Comparison of ENCODE assay signal across 15 mouse cellular contexts in the genomic region with DNA sequence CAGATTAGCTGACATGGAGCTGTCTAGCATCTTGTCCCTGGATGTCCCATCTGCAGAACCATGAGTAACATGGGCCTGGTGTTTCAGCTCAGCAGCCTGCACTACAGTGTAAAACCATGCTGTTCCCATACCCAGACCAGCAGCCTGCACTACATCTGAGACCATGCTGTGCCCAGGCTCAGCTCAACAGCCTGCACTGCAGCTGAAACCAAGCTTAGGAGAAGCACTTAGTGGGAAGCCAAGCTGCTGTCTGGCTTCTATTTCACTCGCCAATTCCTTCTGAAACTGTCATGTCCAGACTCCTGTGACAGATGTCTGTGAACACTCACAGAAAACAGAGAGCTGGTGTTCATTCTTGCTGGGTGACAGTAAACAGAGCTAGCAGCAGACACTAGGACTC.
DNase-seq lines count a peak whose midpoint lies in the region; ATAC-seq and TF ChIP-seq lines count a peak whose summit lies in the region.
"Had no signal": no experiment of that assay in that cellular context is flagged by ENCODE, and none has a peak within 500 bp of the region (broad histone marks: within the 10 kb centered on the region; RNA-seq: fewer than 3 reads in every experiment).

No protein-coding gene starts in this region.

- 75% methylated on average over 1 of the region's 1 CpGs for WGBS in forebrain, embryonic 14.5 days
- 76% methylated on average over 1 of the region's 1 CpGs for WGBS in forebrain, embryonic 11.5 days
- 55% methylated on average over 1 of the region's 1 CpGs for WGBS in hindbrain, postnatal 0 days
- WGBS in hindbrain, embryonic 14.5 days = 74% methylated on average over 1 of the region's 1 CpGs
- WGBS in embryonic facial prominence, embryonic 14.5 days = 38% methylated on average over 1 of the region's 1 CpGs

- no peak overlapping the region for H3K4me3 ChIP-seq in forebrain, embryonic 14.5 days (ENCODE audit: low read depth, low read length)
- H3K4me3 ChIP-seq in forebrain, embryonic 11.5 days (ENCODE audit: low read depth, low read length) = no peak overlapping the region
- H3K4me3 ChIP-seq in hindbrain, postnatal 0 days (ENCODE audit: low read length) = no peak overlapping the region
- H3K4me3 ChIP-seq in hindbrain, embryonic 14.5 days (replicated peaks; ENCODE audit: low read length) = no peak overlapping the region
- no peak overlapping the region for H3K4me3 ChIP-seq in embryonic facial prominence, embryonic 14.5 days (ENCODE audit: low read depth, low read length)
- H3K4me3 ChIP-seq: lung, embryonic 15.5 days had no signal

- no peaks in the 10 kb centered on the region for H3K4me1 ChIP-seq in forebrain, embryonic 14.5 days (ENCODE audit: control insufficient read depth, insufficient read depth, low read length)
- H3K4me1 ChIP-seq in forebrain, embryonic 11.5 days (replicated peaks; ENCODE audit: control insufficient read depth, insufficient read depth, low read length) = no peaks in the 10 kb centered on the region
- 0 out of 2 replicates have a peak, but pooled peaks cover 5% of the 10 kb centered on the region for H3K4me1 ChIP-seq in hindbrain, postnatal 0 days (ENCODE audit: insufficient read depth, low read length)
- no peaks in the 10 kb centered on the region for H3K4me1 ChIP-seq in hindbrain, embryonic 14.5 days (replicated peaks; ENCODE audit: control insufficient read depth, insufficient read depth, low read length)
- no peaks in the 10 kb centered on the region for H3K4me1 ChIP-seq in embryonic facial prominence, embryonic 14.5 days (ENCODE audit: control insufficient read depth, insufficient read depth, low read length)
- H3K4me1 ChIP-seq: lung, embryonic 15.5 days had no signal

- H3K4me2 ChIP-seq in forebrain, embryonic 14.5 days (ENCODE audit: low read length) = no peak overlapping the region
- H3K4me2 ChIP-seq in forebrain, embryonic 11.5 days (ENCODE audit: low read depth, low read length, severe bottlenecking) = no peak overlapping the region
- no peak overlapping the region for H3K4me2 ChIP-seq in hindbrain, postnatal 0 days (ENCODE audit: low read depth, low read length)
- no peak overlapping the region for H3K4me2 ChIP-seq in hindbrain, embryonic 14.5 days (replicated peaks)
- no peak overlapping the region for H3K4me2 ChIP-seq in embryonic facial prominence, embryonic 14.5 days (ENCODE audit: low read depth, low read length)
- H3K4me2 ChIP-seq: liver, embryonic 11.5 days; lung, embryonic 15.5 days had no signal

- no peaks in the 10 kb centered on the region for H3K36me3 ChIP-seq in forebrain, embryonic 14.5 days (ENCODE audit: control insufficient read depth, insufficient read depth, low read length)
- H3K36me3 ChIP-seq in forebrain, embryonic 11.5 days (ENCODE audit: control insufficient read depth, insufficient read depth, low read length) = no peaks in the 10 kb centered on the region
- no peaks in the 10 kb centered on the region for H3K36me3 ChIP-seq in hindbrain, postnatal 0 days (ENCODE audit: insufficient read depth, low read length)
- H3K36me3 ChIP-seq in hindbrain, embryonic 14.5 days (replicated peaks; ENCODE audit: control insufficient read depth, insufficient read depth) = no peaks in the 10 kb centered on the region
- 0 out of 2 replicates have a peak, but pooled peaks cover 4% of the 10 kb centered on the region for H3K36me3 ChIP-seq in embryonic facial prominence, embryonic 14.5 days (ENCODE audit: control insufficient read depth, insufficient read depth, low read length)
- H3K36me3 ChIP-seq: lung, embryonic 15.5 days had no signal

- peak; percentile 35 for DNase-seq in forebrain, embryonic 14.5 days (ENCODE audit: low spot score)
- DNase-seq in forebrain, embryonic 11.5 days (ENCODE audit: low spot score) = no peak
- peak; percentile 59 for DNase-seq in hindbrain, postnatal 0 days (ENCODE audit: low spot score)
- DNase-seq in hindbrain, embryonic 14.5 days (ENCODE audit: low spot score) = no peak
- peak; percentile 34 for DNase-seq in embryonic facial prominence, embryonic 14.5 days (ENCODE audit: low spot score)
- peak; percentile 45 to 46 for DNase-seq in layer of hippocampus, postnatal 14 days (ENCODE audit: low spot score in 2 of 2)
- no peak for DNase-seq in thymus, adult 18-20 months
- DNase-seq: adrenal gland, postnatal 14 days; heart, postnatal 4 days; kidney, postnatal 14 days; thymus, postnatal 36 days had no signal

- no peak overlapping the region for H3K27ac ChIP-seq in forebrain, embryonic 14.5 days (ENCODE audit: low read depth, low read length)
- H3K27ac ChIP-seq in forebrain, embryonic 11.5 days (ENCODE audit: low read depth, low read length) = no peak overlapping the region
- 0 out of 2 replicates have a peak overlapping the region, but pooled peaks have one; percentile 15 for H3K27ac ChIP-seq in hindbrain, postnatal 0 days
- H3K27ac ChIP-seq in hindbrain, embryonic 14.5 days = no peak overlapping the region
- no peak overlapping the region for H3K27ac ChIP-seq in embryonic facial prominence, embryonic 14.5 days (replicated peaks; ENCODE audit: low read depth, low read length)
- H3K27ac ChIP-seq: lung, embryonic 15.5 days; stomach, postnatal 0 days had no signal

- H3K9me3 ChIP-seq in forebrain, embryonic 14.5 days (replicated peaks; ENCODE audit: control insufficient read depth, low read length) = no peaks in the 10 kb centered on the region
- no peaks in the 10 kb centered on the region for H3K9me3 ChIP-seq in forebrain, embryonic 11.5 days (ENCODE audit: control insufficient read depth, low read length)
- H3K9me3 ChIP-seq in hindbrain, postnatal 0 days (ENCODE audit: low read length) = no peaks in the 10 kb centered on the region
- H3K9me3 ChIP-seq in hindbrain, embryonic 14.5 days (ENCODE audit: control insufficient read depth, low read length) = no peaks in the 10 kb centered on the region
- no peaks in the 10 kb centered on the region for H3K9me3 ChIP-seq in embryonic facial prominence, embryonic 14.5 days (ENCODE audit: control insufficient read depth, low read length)
- H3K9me3 ChIP-seq: lung, embryonic 15.5 days had no signal

- no peak for ATAC-seq in forebrain, embryonic 14.5 days
- ATAC-seq in forebrain, embryonic 11.5 days (replicated peaks; ENCODE audit: low FRiP score) = no peak
- peak; percentile 82 for ATAC-seq in hindbrain, postnatal 0 days
- no peak for ATAC-seq in hindbrain, embryonic 14.5 days (ENCODE audit: low FRiP score)
- ATAC-seq in embryonic facial prominence, embryonic 14.5 days (ENCODE audit: low read depth) = no peak; the same call in 1 of the 2 replicates
- ATAC-seq: intestine, embryonic 16.5 days had no signal

- H3K27me3 ChIP-seq in forebrain, embryonic 14.5 days (replicated peaks; ENCODE audit: control insufficient read depth, insufficient read depth, low read length) = no peaks in the 10 kb centered on the region
- no peaks in the 10 kb centered on the region for H3K27me3 ChIP-seq in forebrain, embryonic 11.5 days (ENCODE audit: control insufficient read depth, insufficient read depth, low read length)
- no peaks in the 10 kb centered on the region for H3K27me3 ChIP-seq in hindbrain, postnatal 0 days (ENCODE audit: insufficient read depth, low read length)
- H3K27me3 ChIP-seq in hindbrain, embryonic 14.5 days (ENCODE audit: control insufficient read depth, insufficient read depth, low read length) = no peaks in the 10 kb centered on the region
- no peaks in the 10 kb centered on the region for H3K27me3 ChIP-seq in embryonic facial prominence, embryonic 14.5 days (replicated peaks; ENCODE audit: control insufficient read depth, insufficient read depth, low read length)
- H3K27me3 ChIP-seq: lung, embryonic 15.5 days had no signal

- H3K9ac ChIP-seq in forebrain, embryonic 14.5 days (ENCODE audit: low read length) = no peak overlapping the region
- H3K9ac ChIP-seq in forebrain, embryonic 11.5 days (ENCODE audit: low read length) = no peak overlapping the region
- H3K9ac ChIP-seq in hindbrain, postnatal 0 days (replicated peaks; ENCODE audit: low read length) = no peak overlapping the region
- H3K9ac ChIP-seq in hindbrain, embryonic 14.5 days = no peak overlapping the region
- no peak overlapping the region for H3K9ac ChIP-seq in embryonic facial prominence, embryonic 14.5 days (ENCODE audit: low read depth, low read length)
- H3K9ac ChIP-seq: lung, embryonic 15.5 days had no signal

- TF ChIP-seq CTCF in hindbrain, postnatal 0 days (IDR thresholded peaks at IDR 0.05; ENCODE audit: low read depth) = no peak

Comparison
In these comparisons a context has a peak if more than half of its experiments do, and no peak if none do; other contexts are left out.
1. DNase-seq: peak in forebrain, embryonic 14.5 days (single experiment), hindbrain, postnatal 0 days (single experiment), embryonic facial prominence, embryonic 14.5 days (single experiment) and layer of hippocampus, postnatal 14 days (2 of 2); none in forebrain, embryonic 11.5 days (single experiment), hindbrain, embryonic 14.5 days (single experiment) and thymus, adult 18-20 months (0 of 2).